In genomic region chr5:85592236-85592635, GRCm38 (mm10) we compare ENCODE assay signal across 29 mouse cellular contexts.
DNase-seq lines count a peak whose midpoint lies in the region; ATAC-seq and TF ChIP-seq lines count a peak whose summit lies in the region.
"Had no signal": no experiment of that assay in that cellular context is flagged by ENCODE, and none has a peak within 500 bp of the region (broad histone marks: within the 10 kb centered on the region; RNA-seq: fewer than 3 reads in every experiment).

No protein-coding gene starts in this region.

- TF ChIP-seq CTCF in lung, postnatal 0 days (IDR thresholded peaks at IDR 0.05), result no peak
- TF ChIP-seq CTCF in midbrain, postnatal 0 days (IDR thresholded peaks at IDR 0.05), result no peak

- H3K4me3 ChIP-seq in lung, postnatal 0 days (ENCODE audit: low read depth, low read length), result no peak overlapping the region
- H3K4me3 ChIP-seq in midbrain, postnatal 0 days (ENCODE audit: low read depth, low read length), result no peak overlapping the region
- no peak overlapping the region for H3K4me3 ChIP-seq in forebrain, embryonic 16.5 days (replicated peaks; ENCODE audit: low read length)
- H3K4me3 ChIP-seq: forebrain, embryonic 10.5 days; heart, adult 2 months; heart, embryonic 13.5 days; left cerebral cortex, adult 2 months; megakaryocyte, embryonic 14.5 days; neural tube, embryonic 12.5 days had no signal

- no peaks in the 10 kb centered on the region for H3K36me3 ChIP-seq in lung, postnatal 0 days (ENCODE audit: insufficient read depth, low read length)
- no peaks in the 10 kb centered on the region for H3K36me3 ChIP-seq in midbrain, postnatal 0 days (ENCODE audit: insufficient read depth, low read length)
- H3K36me3 ChIP-seq in forebrain, embryonic 16.5 days (ENCODE audit: control insufficient read depth, insufficient read depth), result no peaks in the 10 kb centered on the region
- H3K36me3 ChIP-seq: forebrain, embryonic 10.5 days; G1E; heart, embryonic 13.5 days; neural tube, embryonic 12.5 days had no signal

- H3K27ac ChIP-seq in lung, postnatal 0 days (ENCODE audit: low read length), result no peak overlapping the region
- no peak overlapping the region for H3K27ac ChIP-seq in midbrain, postnatal 0 days (ENCODE audit: low read depth, low read length)
- no peak overlapping the region for H3K27ac ChIP-seq in forebrain, embryonic 16.5 days (ENCODE audit: low read length)
- H3K27ac ChIP-seq: forebrain, embryonic 10.5 days; heart, adult 2 months; heart, embryonic 13.5 days; hindbrain, embryonic 14.5 days; left cerebral cortex, adult 2 months; neural tube, embryonic 12.5 days had no signal

- no peak overlapping the region for H3K9ac ChIP-seq in lung, postnatal 0 days (replicated peaks; ENCODE audit: low read depth)
- no peak overlapping the region for H3K9ac ChIP-seq in midbrain, postnatal 0 days (replicated peaks; ENCODE audit: low read length, poor library complexity, severe bottlenecking)
- H3K9ac ChIP-seq in forebrain, embryonic 16.5 days (replicated peaks; ENCODE audit: low read depth, low read length), result no peak overlapping the region
- H3K9ac ChIP-seq: heart, embryonic 13.5 days; hindbrain, embryonic 14.5 days; liver, postnatal 0 days; neural tube, embryonic 12.5 days had no signal

- WGBS in lung, postnatal 0 days, result 45% methylated on average over 3 of the region's 3 CpGs
- WGBS in midbrain, postnatal 0 days, result 73% methylated on average over 3 of the region's 3 CpGs
- 79% methylated on average over 3 of the region's 3 CpGs for WGBS in forebrain, embryonic 16.5 days

- no peak for ATAC-seq in lung, postnatal 0 days
- ATAC-seq in midbrain, postnatal 0 days (ENCODE audit: low FRiP score), result no peak
- no peak for ATAC-seq in forebrain, embryonic 16.5 days
- ATAC-seq: CD4-positive, CD25-positive, alpha-beta regulatory T cell, adult 4 months; inflammation-experienced regulatory T-cells, adult 6 months; liver, postnatal 0 days had no signal

- H3K27me3 ChIP-seq in lung, postnatal 0 days (replicated peaks; ENCODE audit: insufficient read depth, low read length), result no peaks in the 10 kb centered on the region
- no peaks in the 10 kb centered on the region for H3K27me3 ChIP-seq in midbrain, postnatal 0 days (ENCODE audit: insufficient read depth, low read length)
- H3K27me3 ChIP-seq in forebrain, embryonic 16.5 days (replicated peaks; ENCODE audit: control insufficient read depth, insufficient read depth, low read length), result no peaks in the 10 kb centered on the region
- H3K27me3 ChIP-seq: heart, embryonic 13.5 days; megakaryocyte, embryonic 14.5 days; neural tube, embryonic 12.5 days had no signal

- H3K9me3 ChIP-seq in lung, postnatal 0 days (ENCODE audit: low read length), result no peaks in the 10 kb centered on the region
- no peaks in the 10 kb centered on the region for H3K9me3 ChIP-seq in midbrain, postnatal 0 days (ENCODE audit: low read length)
- no peaks in the 10 kb centered on the region for H3K9me3 ChIP-seq in forebrain, embryonic 16.5 days (ENCODE audit: control insufficient read depth, low read length)
- H3K9me3 ChIP-seq: forebrain, embryonic 10.5 days; heart, embryonic 13.5 days; neural tube, embryonic 12.5 days had no signal

- no peaks in the 10 kb centered on the region for H3K4me1 ChIP-seq in lung, postnatal 0 days (ENCODE audit: insufficient read depth, low read depth, low read length)
- no peaks in the 10 kb centered on the region for H3K4me1 ChIP-seq in midbrain, postnatal 0 days (ENCODE audit: insufficient read depth, low read length)
- H3K4me1 ChIP-seq in forebrain, embryonic 16.5 days (replicated peaks; ENCODE audit: control insufficient read depth, insufficient read depth, low read length), result no peaks in the 10 kb centered on the region; the same call in 1 of the 2 replicates
- H3K4me1 ChIP-seq: forebrain, embryonic 10.5 days; heart, embryonic 13.5 days; megakaryocyte, embryonic 14.5 days; neural tube, embryonic 12.5 days had no signal

- H3K4me2 ChIP-seq in lung, postnatal 0 days (replicated peaks; ENCODE audit: low read depth, low read length), result no peak overlapping the region
- H3K4me2 ChIP-seq in midbrain, postnatal 0 days (ENCODE audit: low read depth, low read length, poor library complexity, severe bottlenecking), result no peak overlapping the region
- H3K4me2 ChIP-seq in forebrain, embryonic 16.5 days (ENCODE audit: low read length), result no peak overlapping the region
- H3K4me2 ChIP-seq: heart, embryonic 13.5 days; hindbrain, embryonic 14.5 days; neural tube, embryonic 12.5 days had no signal

- DNase-seq in embryo, embryonic 10 days (ENCODE audit: low spot score), result peak; percentile 32
- DNase-seq in embryo, embryonic 9.5 days (ENCODE audit: extremely low spot score), result no peak
- peak; percentile 9 for DNase-seq in lung, postnatal 0 days (ENCODE audit: low spot score)
- DNase-seq in lung, postnatal 14 days, result no peak
- peak; percentile 12 for DNase-seq in ZHBTc4 (ENCODE audit: low read depth, low spot score)
- peak; percentile 9 for DNase-seq in mesoderm, embryonic 11.5 days (ENCODE audit: low read depth, low spot score)
- no peak for DNase-seq in midbrain, postnatal 0 days (ENCODE audit: low spot score)
- DNase-seq: adrenal gland, postnatal 25 days; cerebellum, adult 8-10 months; gastrocnemius, postnatal 36 days; heart, adult 2 months; heart, postnatal 14 days; kidney, adult 2 months; kidney, postnatal 14 days; left cerebral cortex, postnatal 4 days; liver, postnatal 0 days; midbrain, embryonic 14.5 days; right cerebral cortex, postnatal 4 days; thymus, postnatal 14 days had no signal

- TF ChIP-seq EP300 in lung, postnatal 0 days (IDR thresholded peaks at IDR 0.05), result no peak

Comparison
In these comparisons a context has a peak if more than half of its experiments do, and no peak if none do; other contexts are left out.
1. DNase-seq: peak in embryo, embryonic 10 days (single experiment), lung, postnatal 0 days (single experiment), ZHBTc4 (single experiment) and mesoderm, embryonic 11.5 days (single experiment); none in embryo, embryonic 9.5 days (single experiment), lung, postnatal 14 days (single experiment) and midbrain, postnatal 0 days (single experiment).